Mouse (Mus musculus): ENCODE results near the gene Sptbn4. TPM values are rescaled to one million over a fixed set of nuclear protein-coding genes. Genes with fewer than 3 reads are reported as not detected.
A peak's percentile ranks its signal among the peaks of the same experiment; 100 is the strongest.
"Not testable (repeated sequence)": the region's sequence is repeated elsewhere in the genome, so short reads cannot be mapped to it uniquely, and the experiment has no call there.

Gene Sptbn4
- 100 to 1,000 TPM; 147 TPM for total RNA-seq (2021)
- long read RNA-seq, experiment 1, full-length matches to known transcripts: 55 of 107 reads
- long read RNA-seq, experiment 1, partial matches to known transcripts: 32 of 107 reads
- long read RNA-seq, experiment 1, other reads (novel, unspliced or antisense): 20 of 107 reads
- long read RNA-seq, experiment 2, full-length matches to known transcripts: 110 of 179 reads
- long read RNA-seq, experiment 2, partial matches to known transcripts: 54 of 179 reads
- long read RNA-seq, experiment 2, other reads (novel, unspliced or antisense): 15 of 179 reads

GRCm38 (mm10) chr7:27447419-27448286 lies at the start of gene Sptbn4, which contains the start of gene Blvrb:
TSS of gene Sptbn4 (minus strand) at chr7:27447686.
TSS of gene Blvrb (plus strand) at chr7:27447978.
- TF ChIP-seq CTCF (conservative IDR thresholded peaks at IDR 0.05): peak; percentile 56
- peak; percentile 95 to 99 for DNase-seq (ENCODE audit: low spot score in 2 of 2)
- peak within 1 kb of the TSS; percentile 91 for H3K27ac ChIP-seq

GRCm38 (mm10) chr7:27494659-27495367 lies 47.3 kb upstream of the Sptbn4 start:
- H3K27ac ChIP-seq; DNase-seq (ENCODE audit: low spot score in 2 of 2); H3K4me3 ChIP-seq: not testable (repeated sequence)

More at GRCm38 (mm10) chr7:27447419-27448286, at the start of gene Sptbn4, which contains the start of gene Blvrb:
- peak within 1 kb of the TSS; percentile 67 for H3K4me3 ChIP-seq

- no peak overlapping the region for H3K4me3 ChIP-seq
Observed at GRCm38 (mm10) chr7:27493450-27493849, 46.0 kb upstream of the Sptbn4 start.

GRCm38 (mm10) chr7:27493022-27493421 lies 45.5 kb upstream of the Sptbn4 start:
- no peak for TF ChIP-seq CTCF (conservative IDR thresholded peaks at IDR 0.05)
- H3K27ac ChIP-seq: no peak overlapping the region
- H3K4me3 ChIP-seq: no peak overlapping the region
- DNase-seq (ENCODE audit: low spot score in 2 of 2): no peak

More at GRCm38 (mm10) chr7:27493450-27493849, 46.0 kb upstream of the Sptbn4 start:
- TF ChIP-seq CTCF (conservative IDR thresholded peaks at IDR 0.05): no peak
- H3K27ac ChIP-seq: no peak overlapping the region
- DNase-seq (ENCODE audit: low spot score in 2 of 2): no peak

- DNase-seq (ENCODE audit: low spot score in 2 of 2): no peak
- Histone ChIP-seq H3K4me3 (no peak overlapping the region), H3K27ac (no peak overlapping the region)
- no peak for TF ChIP-seq CTCF (conservative IDR thresholded peaks at IDR 0.05)
Observed at GRCm38 (mm10) chr7:27491856-27492255, 44.4 kb upstream of the Sptbn4 start.

- H3K27ac ChIP-seq: peak overlapping the region; percentile 96
- peak; percentile 81 to 86 for DNase-seq (ENCODE audit: low spot score in 2 of 2)
Observed at GRCm38 (mm10) chr7:27490543-27491329, 43.2 kb upstream of the Sptbn4 start.

GRCm38 (mm10) chr7:27490227-27490542 lies 42.7 kb upstream of the Sptbn4 start:
- H3K4me3 ChIP-seq: peak overlapping the region; percentile 57
- TF ChIP-seq CTCF (conservative IDR thresholded peaks at IDR 0.05): no peak
- DNase-seq (ENCODE audit: low spot score in 2 of 2): no peak
- peak overlapping the region; percentile 96 for H3K27ac ChIP-seq

More at GRCm38 (mm10) chr7:27490543-27491329, 43.2 kb upstream of the Sptbn4 start:
- peak overlapping the region; percentile 57 for H3K4me3 ChIP-seq
- TF ChIP-seq CTCF (conservative IDR thresholded peaks at IDR 0.05): peak; percentile 98

- Histone ChIP-seq H3K4me3 (no peak overlapping the region), H3K27ac (peak overlapping the region; percentile 96; the same call in 1 of the 2 replicates)
- DNase-seq (ENCODE audit: low spot score in 2 of 2): no peak
- no peak for TF ChIP-seq CTCF (conservative IDR thresholded peaks at IDR 0.05)
Observed at GRCm38 (mm10) chr7:27489270-27489869, 41.9 kb upstream of the Sptbn4 start.

- Histone ChIP-seq H3K4me3 (peak overlapping the region; percentile 81), H3K27ac (peak overlapping the region; percentile 99)
- DNase-seq (ENCODE audit: low spot score in 2 of 2): peak; percentile 45 to 61
- TF ChIP-seq CTCF (conservative IDR thresholded peaks at IDR 0.05): no peak
Observed at GRCm38 (mm10) chr7:27487740-27488268, 40.3 kb upstream of the Sptbn4 start.

- peak; percentile 88 for TF ChIP-seq CTCF (conservative IDR thresholded peaks at IDR 0.05)
- H3K27ac ChIP-seq: peak within 1 kb of the TSS; percentile 99
- H3K4me3 ChIP-seq: peak within 1 kb of the TSS; percentile 81
- DNase-seq (ENCODE audit: low spot score in 2 of 2): peak; percentile 99 to 100
Observed at GRCm38 (mm10) chr7:27486770-27487697, 39.5 kb upstream of the Sptbn4 start, which contains the start of gene Sertad1. TSS of gene Sertad1 (plus strand) at chr7:27486910.

Measured in layer of hippocampus, adult 2 months (tissue).